Mouse (Mus musculus): ENCODE measurements around the gene Swap70. TPM values are rescaled to one million over a fixed set of nuclear protein-coding genes. Genes with fewer than 3 reads are reported as not detected.
A peak's percentile ranks its signal among the peaks of the same experiment; 100 is the strongest.

The Swap70 gene
- polyA plus RNA-seq, 1 experiment, result 38.2 TPM

- Histone ChIP-seq H3K4me3 (replicated peaks; ENCODE audit: extremely low read depth, low read depth, low read length) (no peak overlapping the region), H3K4me1 (ENCODE audit: control insufficient read depth, insufficient read depth, low read length) (no peaks in the 10 kb centered on the region; the same call in 1 of the 2 replicates)
- DNase-seq, result no peak
- TF ChIP-seq CTCF (IDR thresholded peaks at IDR 0.05; ENCODE audit: insufficient read depth, low read length) (no peak), POLR2A (IDR thresholded peaks at IDR 0.05; ENCODE audit: borderline replicate concordance, extremely low read depth, low read depth, low read length) (no peak)
- WGBS, result 60% methylated on average over 11 of the region's 11 CpGs
Observed at GRCm38 (mm10) chr7:110282797-110283196, 61.3 kb downstream of the Swap70 start.

- no peak for TF ChIP-seq CTCF (IDR thresholded peaks at IDR 0.05; ENCODE audit: insufficient read depth, low read length)
- TF ChIP-seq POLR2A (IDR thresholded peaks at IDR 0.05; ENCODE audit: borderline replicate concordance, extremely low read depth, low read depth, low read length), result no peak
- DNase-seq, result no peak
- H3K4me1 ChIP-seq (ENCODE audit: control insufficient read depth, insufficient read depth, low read length), result peaks cover 5% of the 10 kb centered on the region; the same call in 1 of the 2 replicates
- WGBS, result 72% methylated on average over 6 of the region's 6 CpGs
- no peak overlapping the region for H3K4me3 ChIP-seq (replicated peaks; ENCODE audit: extremely low read depth, low read depth, low read length)
Observed at GRCm38 (mm10) chr7:110283484-110284275, 62.2 kb downstream of the Swap70 start.

- no peak for DNase-seq
- H3K4me3 ChIP-seq (replicated peaks; ENCODE audit: extremely low read depth, low read depth, low read length), result no peak overlapping the region
- H3K4me1 ChIP-seq (ENCODE audit: control insufficient read depth, insufficient read depth, low read length), result peaks cover 7% of the 10 kb centered on the region; the same call in 1 of the 2 replicates
- 87% methylated on average over 12 of the region's 12 CpGs for WGBS
- no peak for TF ChIP-seq CTCF (IDR thresholded peaks at IDR 0.05; ENCODE audit: insufficient read depth, low read length)
- no peak for TF ChIP-seq POLR2A (IDR thresholded peaks at IDR 0.05; ENCODE audit: borderline replicate concordance, extremely low read depth, low read depth, low read length)
Observed at GRCm38 (mm10) chr7:110285076-110285848, 63.8 kb downstream of the Swap70 start.

GRCm38 (mm10) chr7:110285849-110286151 is 64.3 kb downstream of the Swap70 start:
- 81% methylated on average over 3 of the region's 3 CpGs for WGBS
- no peak for DNase-seq
- no peak overlapping the region for H3K4me3 ChIP-seq (replicated peaks; ENCODE audit: extremely low read depth, low read depth, low read length)
- TF ChIP-seq POLR2A (IDR thresholded peaks at IDR 0.05; ENCODE audit: borderline replicate concordance, extremely low read depth, low read depth, low read length) (no peak), CTCF (IDR thresholded peaks at IDR 0.05; ENCODE audit: insufficient read depth, low read length) (no peak)
- peaks cover 7% of the 10 kb centered on the region; the same call in 1 of the 2 replicates for H3K4me1 ChIP-seq (ENCODE audit: control insufficient read depth, insufficient read depth, low read length)

- 79% methylated on average over 8 of the region's 8 CpGs for WGBS
- DNase-seq, result no peak
- Histone ChIP-seq H3K4me1 (ENCODE audit: control insufficient read depth, insufficient read depth, low read length) (peaks cover 7% of the 10 kb centered on the region; the same call in 1 of the 2 replicates), H3K4me3 (replicated peaks; ENCODE audit: extremely low read depth, low read depth, low read length) (no peak overlapping the region)
- TF ChIP-seq POLR2A (IDR thresholded peaks at IDR 0.05; ENCODE audit: borderline replicate concordance, extremely low read depth, low read depth, low read length), result no peak
- TF ChIP-seq CTCF (IDR thresholded peaks at IDR 0.05; ENCODE audit: insufficient read depth, low read length), result no peak
Observed at GRCm38 (mm10) chr7:110286198-110286732, 64.8 kb downstream of the Swap70 start.

- WGBS, result 9% methylated on average over 12 of the region's 12 CpGs
- peaks cover 7% of the 10 kb centered on the region; the same call in 1 of the 2 replicates for H3K4me1 ChIP-seq (ENCODE audit: control insufficient read depth, insufficient read depth, low read length)
- TF ChIP-seq CTCF (IDR thresholded peaks at IDR 0.05; ENCODE audit: insufficient read depth, low read length) (peak; percentile 86), POLR2A (IDR thresholded peaks at IDR 0.05; ENCODE audit: borderline replicate concordance, extremely low read depth, low read depth, low read length) (no peak)
- H3K4me3 ChIP-seq (replicated peaks; ENCODE audit: extremely low read depth, low read depth, low read length), result no peak overlapping the region
- peak; percentile 77 for DNase-seq
Observed at GRCm38 (mm10) chr7:110286838-110287475, 65.4 kb downstream of the Swap70 start.

GRCm38 (mm10) chr7:110287476-110288071 is 66.1 kb downstream of the Swap70 start:
- Histone ChIP-seq H3K4me1 (ENCODE audit: control insufficient read depth, insufficient read depth, low read length) (peaks cover 7% of the 10 kb centered on the region; the same call in 1 of the 2 replicates), H3K4me3 (replicated peaks; ENCODE audit: extremely low read depth, low read depth, low read length) (no peak overlapping the region)
- TF ChIP-seq CTCF (IDR thresholded peaks at IDR 0.05; ENCODE audit: insufficient read depth, low read length) (no peak), POLR2A (IDR thresholded peaks at IDR 0.05; ENCODE audit: borderline replicate concordance, extremely low read depth, low read depth, low read length) (no peak)
- DNase-seq, result no peak
- WGBS, result 64% methylated on average over 8 of the region's 8 CpGs

- Histone ChIP-seq H3K4me3 (replicated peaks; ENCODE audit: extremely low read depth, low read depth, low read length) (no peak overlapping the region), H3K4me1 (ENCODE audit: control insufficient read depth, insufficient read depth, low read length) (peaks cover 7% of the 10 kb centered on the region; the same call in 1 of the 2 replicates)
- TF ChIP-seq POLR2A (IDR thresholded peaks at IDR 0.05; ENCODE audit: borderline replicate concordance, extremely low read depth, low read depth, low read length) (no peak), CTCF (IDR thresholded peaks at IDR 0.05; ENCODE audit: insufficient read depth, low read length) (no peak)
- peak; percentile 33 for DNase-seq
- WGBS, result 53% methylated on average over 4 of the region's 4 CpGs
Observed at GRCm38 (mm10) chr7:110288191-110288604, 66.7 kb downstream of the Swap70 start.
